Mouse (Mus musculus) hindbrain, embryonic 14.5 days (tissue): ENCODE results near the gene Srrm1. TPM values are rescaled to one million over a fixed set of nuclear protein-coding genes. Genes with fewer than 3 reads are reported as not detected.

Source experiments
- ATAC-seq: fragments of 200-750 bp; cut with Nextera tagmentation; 2 replicates; pipeline ENCODE4 v1.8.0; 2017; ENCODE audit warnings: moderate number of reproducible peaks, mild to moderate bottlenecking, moderate TSS enrichment, moderate library complexity; ENCODE audit not compliant: low FRiP score
- DNase-seq: peaks from one replicate; pipeline ENCODE4 v3.0.0-alpha.2; 2015; ENCODE audit warnings: low spot score
- H3K27ac ChIP-seq: fragments of 300-500 bp; sonication (generic); 2 replicates; pipeline ENCODE4 v1.5.1; 2014; ENCODE audit warnings: mild to moderate bottlenecking, moderate library complexity
- H3K27me3 ChIP-seq: fragments of 300-500 bp; sonication (generic); 2 replicates; pipeline ENCODE4 v1.6.1; 2014; ENCODE audit warnings: mild to moderate bottlenecking, low read length, mixed read lengths; ENCODE audit not compliant: control insufficient read depth, insufficient read depth
- H3K36me3 ChIP-seq: fragments of 300-500 bp; sonication (generic); replicated peaks from 2 replicates; pipeline ENCODE4 v1.6.1; 2014; ENCODE audit not compliant: control insufficient read depth, insufficient read depth
- H3K4me1 ChIP-seq: fragments of 300-500 bp; sonication (generic); replicated peaks from 2 replicates; pipeline ENCODE4 v1.6.1; 2014; ENCODE audit warnings: antibody characterized with exemption, low read length, mixed read lengths; ENCODE audit not compliant: control insufficient read depth, insufficient read depth
- H3K4me2 ChIP-seq: fragments of 300-500 bp; sonication (generic); replicated peaks from 2 replicates; pipeline ENCODE4 v1.6.1; 2014; ENCODE audit warnings: mild to moderate bottlenecking, moderate library complexity
- H3K4me3 ChIP-seq: fragments of 300-500 bp; sonication (generic); replicated peaks from 2 replicates; pipeline ENCODE4 v1.5.1; 2014; ENCODE audit warnings: mild to moderate bottlenecking, low read length
- H3K9ac ChIP-seq: fragments of 300-500 bp; sonication (generic); 2 replicates; pipeline ENCODE4 v1.6.1; 2014
- H3K9me3 ChIP-seq: fragments of 300-500 bp; sonication (generic); 2 replicates; pipeline ENCODE4 v1.6.1; 2016; ENCODE audit warnings: low read length; ENCODE audit not compliant: control insufficient read depth
- WGBS: fragments of 180-500 bp; shearing (Covaris S2); extraction: QIAGEN DNeasy Blood & Tissue Kit; methylation state at CpG from one replicate; pipeline ENCODE4 v1.1.7; 2014; 5-methylcytosine and 5-hydroxymethylcytosine counted together
- polyA plus RNA-seq: library from polyadenylated mRNA; unstranded; fragments of >200 nt; fragmentation: Nextera tagmentation; extraction: Ambion mirVana; gene quantifications from 2 replicates; pipeline ENCODE4 v1.2.1, GENCODE M21; 2014

Gene Srrm1
- polyA plus RNA-seq, 1 experiment from 2014 or later = 146 TPM

- DNase-seq = no peak
- WGBS = 61% methylated on average over 17 of the region's 17 CpGs
- Histone ChIP-seq H3K9ac (no peak overlapping the region), H3K4me1 (no peaks in the 10 kb centered on the region), H3K27ac (no peak overlapping the region), H3K36me3 (peaks cover 27% of the 10 kb centered on the region), H3K9me3 (no peaks in the 10 kb centered on the region), H3K4me3 (no peak overlapping the region), H3K4me2 (no peak overlapping the region), H3K27me3 (no peaks in the 10 kb centered on the region)
- no peak for ATAC-seq
Observed at GRCm38 (mm10) chr4:135313111-135313691, 39.9 kb downstream of the Srrm1 start.

GRCm38 (mm10) chr4:135312706-135313105 lies 40.4 kb downstream of the Srrm1 start:
- 45% methylated on average over 4 of the region's 4 CpGs for WGBS
- no peak overlapping the region for H3K27ac ChIP-seq
- no peak overlapping the region for H3K4me2 ChIP-seq
- no peaks in the 10 kb centered on the region for H3K4me1 ChIP-seq
- H3K9me3 ChIP-seq = no peaks in the 10 kb centered on the region
- no peaks in the 10 kb centered on the region for H3K27me3 ChIP-seq
- no peak for ATAC-seq
- no peak overlapping the region for H3K4me3 ChIP-seq
- H3K9ac ChIP-seq = no peak overlapping the region
- no peak for DNase-seq
- H3K36me3 ChIP-seq = peaks cover 26% of the 10 kb centered on the region

GRCm38 (mm10) chr4:135310371-135310770 lies 42.8 kb downstream of the Srrm1 start:
- H3K4me1 ChIP-seq = no peaks in the 10 kb centered on the region
- H3K9me3 ChIP-seq = no peaks in the 10 kb centered on the region
- H3K4me2 ChIP-seq = no peak overlapping the region
- H3K27me3 ChIP-seq = no peaks in the 10 kb centered on the region
- H3K9ac ChIP-seq = no peak overlapping the region
- ATAC-seq (no peak), DNase-seq (no peak)
- H3K27ac ChIP-seq = no peak overlapping the region
- H3K36me3 ChIP-seq = peaks cover 7% of the 10 kb centered on the region
- 82% methylated on average over 8 of the region's 8 CpGs for WGBS
- no peak overlapping the region for H3K4me3 ChIP-seq

- no peak for DNase-seq
- WGBS = 69% methylated on average over 5 of the region's 5 CpGs
Observed at GRCm38 (mm10) chr4:135309726-135310125, 43.4 kb downstream of the Srrm1 start.

GRCm38 (mm10) chr4:135309112-135309659 lies 43.9 kb downstream of the Srrm1 start:
- ATAC-seq = no peak

More at GRCm38 (mm10) chr4:135309726-135310125, 43.4 kb downstream of the Srrm1 start:
- Histone ChIP-seq H3K9me3 (no peaks in the 10 kb centered on the region), H3K9ac (no peak overlapping the region), H3K27me3 (no peaks in the 10 kb centered on the region), H3K4me1 (no peaks in the 10 kb centered on the region), H3K4me2 (no peak overlapping the region), H3K4me3 (no peak overlapping the region), H3K27ac (no peak overlapping the region), H3K36me3 (0 out of 2 replicates have a peak, but pooled peaks cover under 1% of the 10 kb centered on the region)
- ATAC-seq = no peak

GRCm38 (mm10) chr4:135306971-135307632 lies 46.0 kb downstream of the Srrm1 start:
- peak; percentile 30 for DNase-seq
- no peaks in the 10 kb centered on the region for H3K4me1 ChIP-seq
- H3K9ac ChIP-seq = no peak overlapping the region; the same call in 1 of the 2 replicates
- WGBS = 41% methylated on average over 17 of the region's 17 CpGs
- no peak overlapping the region for H3K4me3 ChIP-seq
- no peak for ATAC-seq
- no peaks in the 10 kb centered on the region for H3K9me3 ChIP-seq
- H3K27me3 ChIP-seq = no peaks in the 10 kb centered on the region
- no peaks in the 10 kb centered on the region for H3K36me3 ChIP-seq
- 0 out of 2 replicates have a peak overlapping the region, but pooled peaks have one; percentile 34 for H3K27ac ChIP-seq
- peak overlapping the region; percentile 26 for H3K4me2 ChIP-seq

More at GRCm38 (mm10) chr4:135309112-135309659, 43.9 kb downstream of the Srrm1 start:
- Histone ChIP-seq H3K4me3 (no peak overlapping the region), H3K4me1 (no peaks in the 10 kb centered on the region), H3K27me3 (no peaks in the 10 kb centered on the region), H3K9ac (no peak overlapping the region), H3K27ac (no peak overlapping the region), H3K4me2 (no peak overlapping the region), H3K9me3 (no peaks in the 10 kb centered on the region), H3K36me3 (no peaks in the 10 kb centered on the region)
- 75% methylated on average over 9 of the region's 9 CpGs for WGBS
- DNase-seq = no peak

GRCm38 (mm10) chr4:135306533-135306932 lies 46.6 kb downstream of the Srrm1 start:
- ATAC-seq (no peak), DNase-seq (no peak)
- Histone ChIP-seq H3K27ac (no peak overlapping the region), H3K9me3 (no peaks in the 10 kb centered on the region), H3K4me1 (no peaks in the 10 kb centered on the region), H3K27me3 (no peaks in the 10 kb centered on the region), H3K9ac (no peak overlapping the region), H3K36me3 (no peaks in the 10 kb centered on the region), H3K4me3 (no peak overlapping the region), H3K4me2 (no peak overlapping the region)
- WGBS = 61% methylated on average over 4 of the region's 4 CpGs

- Histone ChIP-seq H3K9ac (no peak overlapping the region), H3K36me3 (no peaks in the 10 kb centered on the region), H3K4me1 (no peaks in the 10 kb centered on the region), H3K27ac (no peak overlapping the region), H3K9me3 (no peaks in the 10 kb centered on the region), H3K4me2 (no peak overlapping the region), H3K27me3 (no peaks in the 10 kb centered on the region), H3K4me3 (no peak overlapping the region)
- no peak for ATAC-seq
- 85% methylated on average over 10 of the region's 10 CpGs for WGBS
- DNase-seq = no peak
Observed at GRCm38 (mm10) chr4:135302261-135302660, 50.9 kb downstream of the Srrm1 start.

GRCm38 (mm10) chr4:135301166-135301565 lies 52.0 kb downstream of the Srrm1 start:
- Histone ChIP-seq H3K4me2 (no peak overlapping the region), H3K27ac (no peak overlapping the region), H3K36me3 (no peaks in the 10 kb centered on the region), H3K27me3 (no peaks in the 10 kb centered on the region), H3K4me3 (no peak overlapping the region), H3K9me3 (no peaks in the 10 kb centered on the region), H3K4me1 (no peaks in the 10 kb centered on the region), H3K9ac (no peak overlapping the region)
- ATAC-seq (no peak), DNase-seq (no peak)
- 88% methylated on average over 3 of the region's 3 CpGs for WGBS
